Mouse (Mus musculus): ENCODE results near the gene Specc1.

GRCm38 (mm10) chr11:62024952-62025351 is 68.4 kb downstream of the Specc1 start:
- TF ChIP-seq MAFK (IDR thresholded peaks at IDR 0.05; ENCODE audit: insufficient read depth, low read depth, low read length) (no peak), HCFC1 (IDR thresholded peaks at IDR 0.05; ENCODE audit: borderline replicate concordance, insufficient read depth, low read length) (no peak), ZNF384 (IDR thresholded peaks at IDR 0.05; ENCODE audit: low read depth, low read length) (no peak), ZC3H11A (IDR thresholded peaks at IDR 0.05; ENCODE audit: borderline replicate concordance, low read depth, low read length) (no peak)
